Mouse (Mus musculus): ENCODE measurements around the gene Tfeb.

Tfeb gene

DNA sequence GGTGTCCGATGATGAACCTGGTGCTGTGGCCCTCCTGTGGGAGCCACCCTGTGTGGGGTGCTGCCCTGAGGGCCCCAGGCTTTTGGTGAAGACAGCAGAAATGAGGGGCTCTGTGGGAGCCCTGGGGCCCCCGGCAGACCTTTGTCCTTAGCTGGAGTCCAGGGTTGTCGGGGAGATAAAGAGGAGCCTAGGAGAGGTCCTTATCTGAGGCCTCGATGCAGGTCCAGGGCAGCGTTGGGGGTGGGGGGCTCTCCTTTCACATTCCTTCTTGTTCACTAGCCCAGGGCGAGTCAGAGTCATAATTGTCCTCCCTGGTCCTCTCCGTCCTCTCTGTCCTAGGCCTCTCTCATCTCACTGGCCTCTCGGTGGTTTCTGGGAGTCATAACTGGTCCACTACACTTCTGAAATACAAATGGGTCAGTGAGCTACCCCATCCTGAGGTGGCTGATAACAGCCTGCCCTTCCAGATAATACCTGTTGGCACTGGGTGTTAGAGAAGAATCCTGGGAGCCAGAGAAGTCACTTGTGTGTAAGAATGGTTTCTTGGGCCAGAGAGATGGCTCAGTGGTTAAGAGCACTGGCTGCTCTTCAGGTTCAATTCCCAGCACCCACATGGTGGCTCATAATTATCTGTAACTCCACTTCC is 16.4 kb downstream of the Tfeb start:
- DNase-seq (ENCODE audit: low read depth, low spot score) = no peak

DNA sequence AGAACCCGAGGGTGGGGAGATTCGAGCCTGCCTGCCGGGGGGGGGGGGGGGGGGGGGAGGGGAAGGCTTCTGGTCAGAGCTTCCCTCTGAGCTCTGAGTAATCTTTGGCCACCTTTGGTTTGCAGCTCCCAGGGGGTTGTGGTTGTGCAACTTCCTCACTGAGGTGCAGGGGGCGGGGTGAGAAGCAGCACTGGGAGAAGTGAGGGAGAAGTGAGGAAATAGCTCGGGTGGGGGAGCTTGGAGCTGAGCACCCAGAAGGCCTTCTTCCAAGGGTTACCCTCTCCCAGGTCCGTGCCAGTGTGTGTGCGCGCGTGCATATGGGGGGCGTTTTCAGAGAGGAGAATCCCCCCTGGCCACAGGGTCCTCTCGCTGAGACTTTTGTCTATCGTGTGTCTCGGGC is 17.4 kb downstream of the Tfeb start:
- DNase-seq (ENCODE audit: low read depth, low spot score) = no peak

DNA sequence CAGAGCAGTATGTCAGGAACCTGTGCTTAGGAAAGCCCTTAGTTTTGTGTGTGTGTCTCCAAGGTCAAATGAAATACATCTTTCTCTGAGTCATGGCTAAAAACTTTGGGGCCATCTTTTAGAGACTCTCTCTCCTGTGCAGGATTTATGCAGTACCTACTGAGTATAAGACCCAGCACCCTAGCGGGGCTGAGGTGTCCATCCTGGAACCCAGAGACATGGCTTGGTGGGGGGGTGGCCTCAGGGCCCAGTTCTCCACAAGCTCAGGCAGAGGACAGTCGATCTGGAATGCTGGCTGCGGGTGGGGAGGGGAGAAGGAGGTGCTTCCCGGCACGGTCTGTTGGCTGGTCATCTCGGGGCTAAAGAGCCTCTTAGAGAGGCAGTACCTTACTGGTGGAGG is 19.5 kb downstream of the Tfeb start:
- no peak for DNase-seq (ENCODE audit: low read depth, low spot score)

- no peak for DNase-seq (ENCODE audit: low read depth, low spot score)
Measured at GRCm38 (mm10) chr17:47757056-47757610, 20.3 kb downstream of the Tfeb start.

- no peak for DNase-seq (ENCODE audit: low read depth, low spot score)
Measured at GRCm38 (mm10) chr17:47759702-47760410, 23.0 kb downstream of the Tfeb start.

- DNase-seq (ENCODE audit: low read depth, low spot score) = no peak
Measured at GRCm38 (mm10) chr17:47762028-47762427, 25.2 kb downstream of the Tfeb start.

DNA sequence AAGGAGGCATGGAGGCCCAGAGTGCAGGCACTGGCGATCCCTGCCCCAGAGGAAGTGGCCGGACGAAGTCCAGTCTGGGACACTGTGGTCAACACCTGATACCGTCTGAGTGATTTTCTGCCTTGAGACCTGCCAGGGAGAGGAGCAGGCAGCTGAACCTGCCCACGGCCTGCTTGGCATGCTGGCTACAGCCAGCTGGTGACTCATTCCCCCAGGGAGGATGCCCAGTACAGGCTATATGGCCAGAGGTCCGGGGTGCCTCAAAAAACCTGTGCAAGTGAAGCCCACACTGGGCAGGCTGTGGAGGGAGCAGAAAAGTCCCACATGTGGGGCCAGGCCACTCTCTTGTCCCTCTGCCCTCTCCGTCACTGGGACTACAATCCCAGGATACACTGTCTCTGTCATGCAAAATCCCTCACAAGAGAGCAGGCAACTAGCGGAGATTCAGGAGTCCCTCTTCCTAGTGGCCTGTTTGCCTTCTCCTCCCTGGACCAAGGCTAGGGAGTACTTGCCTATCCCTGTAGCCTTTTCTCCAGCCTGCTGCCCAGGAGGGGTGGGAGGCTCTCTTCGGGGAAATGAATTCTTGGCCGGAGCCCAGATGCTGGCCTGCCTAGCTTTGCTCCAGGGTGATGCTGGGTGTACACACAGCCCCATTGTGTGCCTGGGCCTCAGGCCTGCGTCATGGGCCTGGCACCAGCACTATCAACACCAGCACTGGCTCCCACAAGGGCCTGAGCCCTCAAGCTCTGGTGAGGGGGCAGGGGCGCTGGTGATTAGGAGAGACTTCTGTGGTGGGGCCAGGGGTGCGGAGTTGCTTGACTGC is 25.9 kb downstream of the Tfeb start:
- DNase-seq (ENCODE audit: low read depth, low spot score) = peak; percentile 19

GRCm38 (mm10) chr17:47765986-47766385 is 29.2 kb downstream of the Tfeb start:
- no peak for DNase-seq (ENCODE audit: low read depth, low spot score)

- no peak for DNase-seq (ENCODE audit: low read depth, low spot score)
Measured at GRCm38 (mm10) chr17:47766407-47767043, 29.7 kb downstream of the Tfeb start.

DNA sequence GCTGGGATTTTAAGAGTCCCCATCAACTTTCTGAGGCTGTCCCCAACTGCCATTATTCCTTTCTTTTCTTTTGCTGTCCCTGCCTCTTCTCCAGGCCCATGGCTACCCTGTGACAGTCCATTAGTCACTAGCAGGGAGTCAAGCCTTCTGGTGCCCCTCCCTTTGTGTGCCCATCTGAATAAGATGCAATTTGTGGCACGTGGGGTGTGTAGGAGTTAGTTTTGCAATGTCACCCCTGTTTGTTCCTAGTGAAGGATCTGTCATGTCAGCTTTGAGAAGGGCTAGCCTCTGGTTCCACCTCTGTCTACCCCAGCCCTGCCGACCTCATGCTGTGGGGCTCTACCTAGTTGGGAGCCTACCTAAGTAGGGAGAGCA is 30.2 kb downstream of the Tfeb start:
- no peak for DNase-seq (ENCODE audit: low read depth, low spot score)

GRCm38 (mm10) chr17:47767456-47768141 is 30.8 kb downstream of the Tfeb start:
- DNase-seq (ENCODE audit: low read depth, low spot score) = no peak

- DNase-seq (ENCODE audit: low read depth, low spot score) = no peak
Measured at GRCm38 (mm10) chr17:47768707-47769276, 32.0 kb downstream of the Tfeb start.

DNA sequence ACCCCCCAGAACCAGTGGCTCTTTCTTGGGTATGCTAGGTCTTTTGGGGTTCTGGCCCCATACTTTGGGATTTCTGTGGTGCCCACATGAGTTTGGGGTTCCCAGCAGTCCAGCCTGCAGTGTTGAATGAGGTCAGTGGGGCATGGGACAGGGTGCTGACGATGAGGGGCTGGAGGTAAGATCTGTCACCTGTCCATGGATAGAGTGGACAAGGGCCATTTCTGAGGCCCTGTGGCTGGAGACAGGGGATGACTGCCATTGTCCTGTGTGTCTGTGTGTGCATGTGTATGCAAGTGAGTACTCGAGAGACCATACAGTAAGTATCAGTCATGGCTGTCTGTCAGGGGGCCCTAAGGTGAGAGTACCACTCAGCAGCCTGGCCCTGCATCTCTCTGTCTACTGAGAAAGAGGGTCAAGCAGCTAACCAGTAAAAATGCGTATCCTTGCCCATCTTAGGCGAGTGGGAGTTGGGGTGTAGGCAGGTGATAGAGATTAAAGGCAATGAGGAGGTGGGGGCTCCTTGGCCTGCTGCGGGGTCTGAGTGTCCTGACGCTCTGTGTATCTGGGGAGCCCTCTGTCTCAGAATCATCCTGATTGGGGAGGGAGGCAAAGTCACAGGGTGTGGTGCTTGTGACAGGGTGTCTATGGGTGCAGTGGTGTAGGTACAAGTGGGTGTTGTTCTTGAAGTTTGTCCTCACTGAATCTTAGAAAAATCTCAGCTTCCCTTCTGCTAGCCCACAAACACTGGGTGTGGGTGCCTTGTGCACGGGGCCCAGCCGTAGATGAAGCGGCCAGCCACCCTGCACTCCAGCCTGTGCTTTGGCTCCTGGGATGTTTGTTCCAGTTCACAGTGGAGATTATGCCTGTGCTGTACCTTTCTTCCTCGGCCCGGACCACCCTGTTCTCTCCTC is 32.8 kb downstream of the Tfeb start:
- DNase-seq (ENCODE audit: low read depth, low spot score) = no peak

DNA sequence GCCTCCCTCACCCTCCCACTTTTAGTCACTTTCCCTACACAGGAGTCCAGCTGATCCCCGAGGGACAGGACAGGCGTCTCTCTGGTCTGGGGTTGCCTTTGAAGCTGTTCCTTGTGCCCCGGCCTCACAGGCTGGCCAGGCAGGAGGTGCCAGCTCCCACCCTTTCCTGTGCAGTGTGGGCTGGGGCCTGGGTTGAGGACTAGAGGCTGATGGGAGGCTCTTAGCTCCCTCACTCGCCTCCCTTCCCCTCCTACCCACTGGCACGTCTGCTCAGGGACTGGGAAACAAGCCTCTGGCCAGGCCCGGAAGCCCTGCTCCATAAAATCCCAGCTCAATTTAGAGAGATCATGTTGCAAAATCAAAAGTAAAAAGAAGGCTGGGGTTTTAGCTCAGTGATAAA is 36.8 kb downstream of the Tfeb start:
- no peak for DNase-seq (ENCODE audit: low read depth, low spot score)

DNA sequence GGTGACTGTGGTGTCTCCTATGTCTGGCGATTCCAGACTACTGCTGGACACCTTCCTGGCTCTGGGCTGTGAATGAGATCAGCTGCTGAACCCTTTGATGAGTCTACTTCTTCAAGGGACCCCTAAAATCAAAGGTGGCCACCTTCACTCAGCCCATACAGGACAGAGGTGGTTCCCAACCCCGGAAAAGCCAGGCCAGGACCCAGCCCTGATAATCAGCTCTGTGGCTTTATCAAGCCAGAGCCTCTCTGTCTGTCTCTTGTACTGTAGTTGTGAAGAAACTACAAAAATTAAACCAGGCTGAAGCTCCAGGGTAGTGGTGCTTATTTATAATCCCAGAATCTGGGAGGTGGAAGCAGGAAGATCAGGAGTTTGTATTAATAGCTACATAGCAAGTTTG is 40.3 kb downstream of the Tfeb start:
- no peak for DNase-seq (ENCODE audit: low read depth, low spot score)

DNA sequence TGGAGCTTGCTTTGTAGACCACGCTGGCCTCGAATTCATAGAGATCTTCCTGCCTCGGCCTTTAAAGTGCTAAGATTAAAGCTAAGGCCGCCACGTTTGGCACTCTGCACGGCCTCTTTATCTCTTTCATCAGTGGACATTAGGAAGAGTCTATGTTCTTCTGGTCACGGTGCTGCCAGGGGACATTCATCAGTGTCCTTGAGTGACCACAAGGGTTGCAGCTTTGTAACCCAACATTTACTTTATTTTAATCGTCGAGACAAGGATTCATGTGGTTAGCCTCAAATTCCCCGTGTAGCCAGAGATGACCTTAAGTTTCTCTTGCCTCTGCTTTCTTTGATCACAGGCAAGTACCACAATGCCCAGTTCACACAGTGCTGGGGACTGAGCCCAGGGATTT is 43.6 kb downstream of the Tfeb start:
- no peak for DNase-seq (ENCODE audit: low read depth, low spot score)

GRCm38 (mm10) chr17:47782486-47782885 is 45.7 kb downstream of the Tfeb start:
- DNase-seq (ENCODE audit: low read depth, low spot score) = no peak

DNA sequence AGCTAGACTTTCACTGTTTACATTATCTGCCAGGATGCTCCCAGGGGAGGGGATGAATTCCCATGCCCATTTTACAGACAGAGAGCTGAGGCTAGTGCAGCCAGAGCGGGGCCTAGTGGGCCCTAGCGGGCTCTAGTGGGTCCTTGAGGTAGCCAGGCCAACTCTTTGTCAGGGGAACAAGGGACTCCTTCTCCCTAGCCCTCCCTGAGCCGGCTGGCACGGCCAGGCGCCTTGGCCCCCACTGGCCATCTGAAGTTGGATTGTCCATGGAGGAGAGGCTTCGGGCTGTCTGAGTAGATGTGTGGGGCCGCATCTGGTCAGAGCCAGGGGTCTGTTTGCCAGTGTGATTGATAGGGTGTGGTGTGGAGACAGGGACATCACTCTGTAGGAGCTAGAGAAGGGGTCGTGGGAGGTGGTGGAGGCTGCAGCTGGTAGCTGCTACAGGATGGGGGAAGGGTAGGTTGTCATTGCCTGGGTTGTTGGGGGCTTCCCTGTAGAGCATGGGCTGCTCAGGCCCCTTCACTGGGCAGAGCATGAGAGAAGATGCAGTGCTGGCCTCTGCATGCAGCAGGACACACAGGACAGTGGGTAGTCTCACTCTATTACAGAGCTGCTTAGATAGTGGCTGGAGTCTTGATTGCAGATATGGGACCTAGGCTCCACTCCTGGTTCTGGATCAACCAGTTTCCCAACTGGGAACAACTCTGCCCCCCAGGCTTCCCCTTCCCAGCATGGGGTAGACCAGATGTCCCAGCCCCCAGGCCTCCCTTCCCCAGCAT is 46.8 kb downstream of the Tfeb start:
- DNase-seq (ENCODE audit: low read depth, low spot score) = no peak

- no peak for DNase-seq (ENCODE audit: low read depth, low spot score)
Measured at GRCm38 (mm10) chr17:47784411-47784810, 47.6 kb downstream of the Tfeb start.
